Mouse (Mus musculus) heart, postnatal 0 days (tissue): ENCODE measurements around the gene Tceal3. TPM values are rescaled to one million over a fixed set of nuclear protein-coding genes. Genes with fewer than 3 reads are reported as not detected.
"Not testable (repeated sequence)": the region's sequence is repeated elsewhere in the genome, so short reads cannot be mapped to it uniquely, and the experiment has no call there.

ENCODE experiments used
- ATAC-seq: fragments of 200-750 bp; cut with Nextera tagmentation; 2 replicates; pipeline ENCODE4 v1.8.0; 2017; ENCODE audit warnings: low read depth, moderate number of reproducible peaks, moderate library complexity; ENCODE audit not compliant: insufficient read depth
- DNase-seq: peaks from one replicate; pipeline ENCODE4 v3.0.0-alpha.2; 2016; ENCODE audit warnings: low spot score
- H3K27ac ChIP-seq: fragments of 300-500 bp; sonication (generic); 2 replicates; pipeline ENCODE4 v1.5.1; 2014; ENCODE audit warnings: low read depth, mild to moderate bottlenecking
- H3K27me3 ChIP-seq: fragments of 300-500 bp; sonication (generic); 2 replicates; pipeline ENCODE4 v1.6.1; 2014; ENCODE audit warnings: low read length, mixed read lengths; ENCODE audit not compliant: control insufficient read depth, insufficient read depth
- H3K36me3 ChIP-seq: fragments of 300-500 bp; sonication (generic); replicated peaks from 2 replicates; pipeline ENCODE4 v1.6.1; 2014; ENCODE audit warnings: low read length, mixed read lengths; ENCODE audit not compliant: control insufficient read depth, insufficient read depth
- H3K4me1 ChIP-seq: fragments of 300-500 bp; sonication (generic); 2 replicates; pipeline ENCODE4 v1.6.1; 2014; ENCODE audit warnings: antibody characterized with exemption; ENCODE audit not compliant: control insufficient read depth, insufficient read depth
- H3K4me2 ChIP-seq: fragments of 300-500 bp; sonication (generic); 2 replicates; pipeline ENCODE4 v1.6.1; 2014; ENCODE audit warnings: low read depth, mild to moderate bottlenecking, low read length, moderate library complexity
- H3K4me3 ChIP-seq: fragments of 300-500 bp; sonication (generic); 2 replicates; pipeline ENCODE4 v1.5.1; 2014; ENCODE audit warnings: low read depth, low read length
- H3K9ac ChIP-seq: fragments of 300-500 bp; sonication (generic); replicated peaks from 2 replicates; pipeline ENCODE4 v1.6.1; 2014; ENCODE audit warnings: low read depth, low read length, mixed read lengths
- H3K9me3 ChIP-seq: fragments of 300-500 bp; sonication (generic); replicated peaks from 2 replicates; pipeline ENCODE4 v1.6.1; 2016; ENCODE audit warnings: low read length; ENCODE audit not compliant: control insufficient read depth
- CTCF ChIP-seq: IDR thresholded peaks from 2 replicates; pipeline ENCODE4 v1.5.1; 2016; ENCODE audit warnings: antibody characterized with exemption, control low read depth, low read depth
- EP300 ChIP-seq: IDR thresholded peaks from 2 replicates; pipeline ENCODE4 v1.6.1; 2016; ENCODE audit warnings: antibody characterized with exemption, low read depth
- WGBS: fragments of 180-500 bp; shearing (Covaris S2); extraction: QIAGEN DNeasy Blood & Tissue Kit; methylation state at CpG from one replicate; pipeline ENCODE4 v1.1.7; 2014; 5-methylcytosine and 5-hydroxymethylcytosine counted together
- polyA plus RNA-seq: library from polyadenylated mRNA; unstranded; fragments of >200 nt; fragmentation: Nextera tagmentation; extraction: Ambion mirVana; gene quantifications from 2 replicates; pipeline ENCODE4 v1.2.1, GENCODE M21; 2015
- total RNA-seq: library from RNA; depleted of rRNA; stranded (reverse); fragments of >200 nt; gene quantifications from 2 replicates; pipeline ENCODE4 v1.2.3, GENCODE M21; 2014; ENCODE audit warnings: low replicate concordance; rRNA removed

Tceal3 gene
- total and polyA plus RNA-seq, 2 experiments from 2014 or later, result 0.85 TPM; not detected in 1

DNA sequence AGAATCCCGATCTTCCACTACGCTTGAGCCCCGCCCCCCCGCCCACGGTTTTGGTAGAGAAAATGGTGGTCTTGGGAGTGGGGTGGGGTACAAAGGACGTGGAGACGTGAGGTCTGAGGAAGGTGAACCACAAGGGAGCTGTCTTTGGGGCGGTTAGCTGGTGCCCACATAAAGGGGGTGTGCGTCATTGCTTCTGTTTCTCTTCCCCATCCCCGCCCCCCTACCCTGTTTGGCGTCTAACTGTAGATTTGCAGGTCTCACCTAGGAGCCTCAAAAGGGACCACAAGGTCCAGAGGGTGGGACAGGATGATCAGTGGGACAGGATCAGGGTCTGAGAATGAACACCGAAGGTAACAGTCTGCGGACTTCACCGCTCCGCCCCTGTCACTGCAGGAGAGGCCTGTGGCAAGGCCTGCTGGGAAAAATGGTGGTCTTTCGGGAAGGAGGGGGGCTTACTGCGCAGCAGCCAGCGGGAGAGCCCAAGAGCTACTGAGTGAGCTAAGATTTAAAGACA, 117.6 kb downstream of the Tceal3 start:
- no peaks in the 10 kb centered on the region for H3K36me3 ChIP-seq
- WGBS, result 11% methylated on average over 18 of the region's 18 CpGs

DNA sequence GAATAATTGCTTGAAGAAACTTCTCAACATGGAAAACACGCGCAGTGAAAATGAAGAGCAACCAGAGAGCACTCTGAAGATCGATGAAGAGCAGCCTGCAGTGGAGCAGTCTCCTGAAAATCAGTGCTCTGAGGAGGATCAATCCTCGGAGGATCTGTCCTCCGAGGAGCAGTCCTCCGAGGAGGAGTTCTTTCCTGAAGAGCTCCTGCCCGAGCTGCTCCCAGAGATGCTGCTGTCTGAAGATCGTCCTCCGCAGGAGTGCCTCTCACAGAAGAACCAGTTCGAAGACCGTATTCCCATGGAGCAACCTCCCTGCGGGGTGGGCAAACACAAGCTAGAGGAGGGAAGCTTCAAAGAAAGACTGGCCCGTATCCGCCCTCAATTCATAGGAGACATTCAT, 118.1 kb downstream of the Tceal3 start:
- no peaks in the 10 kb centered on the region for H3K27me3 ChIP-seq
- peak overlapping the region; percentile 71 for H3K9ac ChIP-seq
- peak overlapping the region; percentile 64 for H3K4me3 ChIP-seq
- H3K36me3 ChIP-seq, result no peaks in the 10 kb centered on the region
- DNase-seq, result no peak
- WGBS, result 25% methylated on average over 14 of the region's 14 CpGs
- H3K9me3 ChIP-seq, result no peaks in the 10 kb centered on the region
- H3K4me1 ChIP-seq, result no peaks in the 10 kb centered on the region
- ATAC-seq, result no peak
- H3K4me2 ChIP-seq, result peak overlapping the region; percentile 57
- peak overlapping the region; percentile 76 for H3K27ac ChIP-seq
- TF ChIP-seq EP300 (no peak), CTCF (no peak)

More for the DNA sequence above, 117.6 kb downstream of the Tceal3 start:
- DNase-seq, result peak; percentile 43
- Histone ChIP-seq H3K27me3 (no peaks in the 10 kb centered on the region), H3K4me3 (peak overlapping the region; percentile 64), H3K9me3 (no peaks in the 10 kb centered on the region), H3K4me1 (no peaks in the 10 kb centered on the region), H3K27ac (peak overlapping the region; percentile 76), H3K4me2 (peak overlapping the region; percentile 57), H3K9ac (peak overlapping the region; percentile 71)
- no peak for TF ChIP-seq EP300
- TF ChIP-seq CTCF, result no peak
- ATAC-seq, result peak; percentile 88

DNA sequence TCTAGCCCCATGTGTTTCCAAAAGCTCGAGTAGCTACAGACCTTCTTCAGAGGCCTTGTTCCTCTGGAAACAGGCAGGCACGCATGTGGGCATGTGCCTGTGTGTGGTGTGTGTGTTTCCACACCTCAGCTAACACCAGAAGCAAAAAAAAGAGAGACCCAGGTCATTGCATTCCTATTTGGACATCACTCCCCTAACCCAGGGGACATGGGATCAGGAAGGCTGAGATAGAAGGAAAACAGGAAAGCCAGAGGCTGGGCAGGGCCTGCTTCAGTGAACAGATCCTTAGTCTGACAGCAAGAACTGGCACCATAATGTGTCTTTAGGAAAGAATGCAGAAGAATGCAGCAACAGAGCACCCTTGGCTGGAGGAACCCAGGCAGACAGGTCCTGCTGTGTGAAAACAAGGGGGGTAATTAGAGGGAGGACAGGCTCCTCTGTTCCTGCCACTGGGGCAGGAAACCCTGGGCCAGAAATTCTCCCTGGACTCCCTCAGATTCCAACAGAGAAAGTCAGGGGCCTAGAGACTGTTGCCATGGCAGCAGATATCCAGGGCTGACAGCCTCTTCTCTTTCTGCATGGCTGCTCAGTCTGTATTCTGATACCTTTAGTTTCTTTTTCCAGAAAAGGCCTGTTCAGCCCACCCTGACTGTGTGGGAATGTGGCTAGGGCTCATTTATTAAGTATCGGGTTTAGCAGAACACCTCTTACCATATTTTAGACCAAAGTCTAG, 124.3 kb downstream of the Tceal3 start:
- H3K4me1 ChIP-seq, H3K27me3 ChIP-seq, H3K4me2 ChIP-seq, DNase-seq, H3K27ac ChIP-seq, H3K9ac ChIP-seq, ATAC-seq, H3K4me3 ChIP-seq, H3K36me3 ChIP-seq, H3K9me3 ChIP-seq: not testable (repeated sequence)
- 42% methylated on average over 3 of the region's 3 CpGs for WGBS

Other genes starting within 250 kb of the Tceal3 start
- not detected in 2 replicates for gene Kir3dl1, start 72.8 kb upstream of the Tceal3 start, total RNA-seq
- not detected in 2 replicates for gene Kir3dl1, start 72.8 kb upstream of the Tceal3 start, polyA plus RNA-seq
- not detected in 2 replicates for gene Kir3dl2, start 46.8 kb upstream of the Tceal3 start, total RNA-seq
- gene Kir3dl2, start 46.8 kb upstream of the Tceal3 start, polyA plus RNA-seq, result not detected in 2 replicates
- gene Tceal1, start 117.1 kb downstream of the Tceal3 start, total RNA-seq, result 4.9 and 7.3 TPM in 2 replicates
- 13.4 and 13.9 TPM in 2 replicates for gene Tceal1, start 117.1 kb downstream of the Tceal3 start, polyA plus RNA-seq
- 115 and 173 TPM in 2 replicates for gene Morf4l2, start 152.8 kb downstream of the Tceal3 start, total RNA-seq
- 212 and 214 TPM in 2 replicates for gene Morf4l2, start 152.8 kb downstream of the Tceal3 start, polyA plus RNA-seq
- gene Glra4, start 189.3 kb downstream of the Tceal3 start, total RNA-seq, result not detected in 2 replicates
- gene Glra4, start 189.3 kb downstream of the Tceal3 start, polyA plus RNA-seq, result not detected in 2 replicates
- gene Plp1, start 231.8 kb downstream of the Tceal3 start, total RNA-seq, result 0.81 and 7.2 TPM in 2 replicates
- gene Plp1, start 231.8 kb downstream of the Tceal3 start, polyA plus RNA-seq, result 1.9 and 2.1 TPM in 2 replicates